Mouse (Mus musculus) liver, adult 2 months (tissue): ENCODE results near the gene Orc5. TPM values are rescaled to one million over a fixed set of nuclear protein-coding genes. Genes with fewer than 3 reads are reported as not detected.

Experiments used
- DNase-seq: peaks from one replicate; pipeline ENCODE4 v3.0.0-alpha.2; 2011; ENCODE audit warnings: low read depth, low spot score; ENCODE audit errors: extremely low read depth
- H3K27ac ChIP-seq: fragments of 200-500 bp; replicated peaks from 2 replicates; pipeline ENCODE4 v1.5.1; 2012; ENCODE audit warnings: low read depth, mild to moderate bottlenecking, control low read depth, inconsistent platforms, low read length; ENCODE audit not compliant: insufficient read depth
- H3K27me3 ChIP-seq: fragments of 200-500 bp; 2 replicates; pipeline ENCODE4 v1.6.1; 2012; ENCODE audit warnings: mild to moderate bottlenecking, moderate library complexity, low read length, inconsistent platforms; ENCODE audit not compliant: control insufficient read depth, insufficient read depth
- H3K36me3 ChIP-seq: fragments of 200-500 bp; 2 replicates; pipeline ENCODE4 v1.6.1; 2012; ENCODE audit warnings: low read length, inconsistent platforms; ENCODE audit not compliant: control insufficient read depth, insufficient read depth
- H3K4me1 ChIP-seq: fragments of 200-500 bp; 2 replicates; pipeline ENCODE4 v1.6.1; 2011; ENCODE audit warnings: low read length; ENCODE audit not compliant: control insufficient read depth, insufficient read depth
- H3K4me3 ChIP-seq: fragments of 200-500 bp; 2 replicates; pipeline ENCODE4 v1.5.1; 2011; ENCODE audit warnings: low read depth, mild to moderate bottlenecking, control low read depth, low read length, moderate library complexity; ENCODE audit not compliant: insufficient read depth
- H3K79me2 ChIP-seq: fragments of 200-500 bp; 2 replicates; pipeline ENCODE4 v1.6.1; 2012; ENCODE audit warnings: inconsistent platforms, mild to moderate bottlenecking, low read length, moderate library complexity; ENCODE audit not compliant: control insufficient read depth, insufficient read depth
- H3K9ac ChIP-seq: fragments of 200-500 bp; 2 replicates; pipeline ENCODE4 v1.6.1; 2012; ENCODE audit warnings: low read depth, mild to moderate bottlenecking, control low read depth, inconsistent platforms, low read length
- CTCF ChIP-seq: fragments of 200-500 bp; IDR thresholded peaks from 2 replicates; pipeline ENCODE4 v1.5.1; 2011; ENCODE audit warnings: low read depth, low read length, control low read depth
- POLR2A ChIP-seq: fragments of 200-500 bp; IDR thresholded peaks from 2 replicates; pipeline ENCODE4 v1.6.1; 2011; ENCODE audit warnings: low read length, control low read depth; ENCODE audit not compliant: insufficient read depth; ENCODE audit errors: extremely low read depth
- WGBS: fragments of 180-500 bp; shearing (Covaris S2); methylation state at CpG from one replicate; pipeline ENCODE4 v1.1.7; 2018; 5-methylcytosine and 5-hydroxymethylcytosine counted together
- polyA plus RNA-seq: library from polyadenylated mRNA; depleted of rRNA; stranded (reverse); fragments of >200 nt; gene quantifications from 2 replicates; pipeline ENCODE4 v1.2.3, GENCODE M21; 2012; rRNA removed
- total RNA-seq: library from RNA; depleted of rRNA; stranded (reverse); fragments of >200 nt; gene quantifications from 2 replicates; pipeline ENCODE4 v1.2.3, GENCODE M21; 2014; rRNA removed

Orc5 gene
- total RNA-seq (16.1 TPM in 2 replicates), polyA plus RNA-seq (1.7 and 2.2 TPM in 2 replicates)

DNA sequence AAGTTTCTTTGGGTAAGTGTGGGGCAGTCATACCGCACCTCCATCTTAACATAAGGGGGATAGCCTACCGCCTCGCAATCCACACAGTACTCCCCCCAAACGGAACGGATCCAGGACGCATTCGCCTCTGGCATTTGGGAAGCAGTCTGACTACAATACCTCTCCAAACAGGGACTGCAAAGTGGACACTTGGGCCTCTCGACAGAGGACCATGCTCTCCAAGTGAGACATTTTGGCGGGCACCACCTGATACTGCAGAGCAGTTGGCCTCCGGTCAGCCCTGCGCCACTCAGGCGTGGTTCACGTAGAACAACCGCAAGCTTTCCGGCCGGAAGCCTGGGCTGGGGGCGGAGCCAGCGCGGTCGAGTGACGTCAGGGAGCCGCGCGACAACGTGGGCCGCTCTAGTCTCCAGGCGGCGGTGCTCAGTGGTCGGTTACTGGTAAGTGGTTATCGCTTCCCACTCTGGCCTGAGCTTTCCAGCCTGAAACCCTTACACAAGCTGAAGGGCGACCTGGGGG, at the start of gene Orc5:
TSS of gene Orc5 (minus strand) at position 397 of the 519 bp plus-strand sequence.
- Histone ChIP-seq H3K27me3 (no peaks in the 10 kb centered on the region), H3K36me3 (peaks cover 19% of the 10 kb centered on the region), H3K4me3 (peak within 1 kb of the TSS; percentile 51), H3K4me1 (peaks cover 7% of the 10 kb centered on the region), H3K27ac (peak within 1 kb of the TSS; percentile 60), H3K9ac (peak within 1 kb of the TSS; percentile 76), H3K79me2 (peaks cover 5% of the 10 kb centered on the region; the same call in 1 of the 2 replicates)
- under 1% methylated on average over 31 of the region's 31 CpGs for WGBS
- DNase-seq, result peak; percentile 83
- peak; percentile 74; the same call in 1 of the 2 replicates for TF ChIP-seq POLR2A
- TF ChIP-seq CTCF, result no peak

DNA sequence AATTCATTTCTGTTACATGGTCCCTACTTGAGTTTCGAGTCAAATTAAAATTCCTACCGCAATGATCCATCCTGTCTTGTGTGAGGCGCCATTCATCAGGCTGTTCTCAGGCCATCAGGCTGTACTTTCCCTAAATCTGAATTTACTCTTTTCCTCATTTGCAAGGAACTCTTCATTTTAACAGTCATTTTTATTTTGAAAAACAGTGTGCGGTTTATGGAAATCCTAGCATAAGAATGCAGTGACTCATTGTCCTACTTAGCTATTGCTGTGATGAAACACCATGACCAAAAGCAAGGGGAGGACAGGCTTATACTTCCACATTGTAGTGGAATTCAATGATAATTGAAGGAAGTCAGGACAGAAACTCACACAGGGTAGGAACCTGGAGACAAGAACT, 46.8 kb upstream of the Orc5 start:
- Histone ChIP-seq H3K27me3 (no peaks in the 10 kb centered on the region), H3K4me1 (no peaks in the 10 kb centered on the region), H3K9ac (no peak overlapping the region), H3K27ac (no peak overlapping the region), H3K4me3 (no peak overlapping the region), H3K36me3 (no peaks in the 10 kb centered on the region), H3K79me2 (no peaks in the 10 kb centered on the region)
- TF ChIP-seq CTCF, result no peak
- TF ChIP-seq POLR2A, result no peak
- 97% methylated on average over 4 of the region's 4 CpGs for WGBS
- DNase-seq, result no peak

DNA sequence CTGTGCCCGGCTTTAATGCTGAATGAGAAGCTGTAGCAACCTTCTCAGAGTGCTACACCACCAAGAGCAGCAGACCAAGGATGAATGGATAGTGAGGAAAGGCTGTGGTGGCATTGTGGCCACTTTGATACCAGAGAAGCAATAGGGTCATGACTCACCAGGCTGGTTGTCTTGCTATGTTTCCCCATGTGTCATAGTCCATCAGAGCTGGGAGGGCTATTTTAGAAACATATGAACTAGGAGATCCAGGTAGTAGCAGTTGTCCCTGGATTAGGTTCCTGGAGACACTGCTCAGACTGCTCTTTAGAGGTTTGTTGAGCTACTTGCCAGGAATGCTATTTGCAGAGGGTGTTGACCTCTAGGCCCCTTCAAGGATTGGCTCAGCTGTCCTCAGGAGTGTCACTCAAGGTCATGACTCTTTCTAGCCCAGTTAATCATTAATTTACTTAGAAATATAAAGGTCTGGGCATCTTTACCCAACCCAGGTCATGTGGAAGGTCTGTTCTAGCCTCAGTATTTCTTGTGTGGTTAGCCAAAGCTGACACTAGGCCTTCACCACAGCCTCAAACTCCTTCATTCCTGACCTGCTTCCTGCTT, 39.2 kb upstream of the Orc5 start:
- Histone ChIP-seq H3K9ac (no peak overlapping the region), H3K4me3 (no peak overlapping the region), H3K79me2 (no peaks in the 10 kb centered on the region), H3K36me3 (no peaks in the 10 kb centered on the region), H3K27ac (0 out of 2 replicates have a peak overlapping the region, but pooled peaks have one; percentile 5), H3K4me1 (peaks cover 16% of the 10 kb centered on the region), H3K27me3 (no peaks in the 10 kb centered on the region)
- 34% methylated on average over 1 of the region's 1 CpGs for WGBS
- TF ChIP-seq POLR2A, result no peak
- no peak for TF ChIP-seq CTCF
- DNase-seq, result peak; percentile 94

DNA sequence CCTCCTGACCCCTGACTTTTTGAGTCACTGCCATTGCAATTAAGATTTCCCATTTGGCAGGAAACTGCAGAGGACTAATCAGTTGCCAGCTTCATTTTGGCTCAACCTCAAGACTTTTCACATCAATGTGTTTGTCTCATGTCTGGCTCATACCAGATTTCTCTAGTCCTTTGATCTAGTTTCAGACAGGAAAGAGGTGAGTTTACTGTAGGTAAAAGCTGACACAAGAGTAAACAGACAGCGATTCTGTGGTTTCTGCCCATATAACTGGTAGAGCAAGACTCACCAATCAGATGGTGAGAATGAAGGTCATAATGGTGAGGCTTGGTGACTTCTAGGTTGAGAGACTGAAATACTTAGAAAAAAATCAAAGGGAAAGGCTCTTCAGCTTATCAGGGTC, 37.3 kb upstream of the Orc5 start:
- Histone ChIP-seq H3K4me3 (no peak overlapping the region), H3K27ac (no peak overlapping the region; the same call in 1 of the 2 replicates), H3K9ac (no peak overlapping the region), H3K4me1 (peaks cover 16% of the 10 kb centered on the region), H3K79me2 (no peaks in the 10 kb centered on the region), H3K36me3 (no peaks in the 10 kb centered on the region), H3K27me3 (no peaks in the 10 kb centered on the region)
- 14% methylated on average over 1 of the region's 1 CpGs for WGBS
- DNase-seq, result peak; percentile 94
- TF ChIP-seq POLR2A (no peak), CTCF (no peak)

DNA sequence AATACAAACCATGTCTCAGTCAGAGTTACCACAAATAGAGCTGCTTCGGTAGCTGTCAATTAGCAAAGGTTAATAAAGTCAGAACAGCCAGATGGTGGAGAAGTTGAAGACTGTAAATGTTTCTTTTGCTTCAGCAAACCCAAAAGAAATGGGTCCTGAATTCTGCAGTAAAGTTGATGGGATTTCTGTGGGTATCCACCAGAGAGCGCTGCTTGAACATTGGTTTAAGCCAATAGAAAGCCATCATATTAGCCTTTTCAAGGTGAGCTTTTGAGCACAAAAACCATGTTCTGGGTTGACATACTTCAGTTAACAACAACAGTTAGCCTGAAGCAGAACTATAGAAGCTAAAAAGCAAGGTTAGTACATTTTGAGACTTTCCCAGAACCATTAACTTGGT, 34.3 kb upstream of the Orc5 start:
- peak; percentile 15 for DNase-seq
- Histone ChIP-seq H3K4me3 (no peak overlapping the region), H3K9ac (no peak overlapping the region), H3K27ac (no peak overlapping the region), H3K36me3 (no peaks in the 10 kb centered on the region), H3K4me1 (peaks cover 16% of the 10 kb centered on the region), H3K27me3 (no peaks in the 10 kb centered on the region), H3K79me2 (no peaks in the 10 kb centered on the region)
- WGBS, result 75% methylated on average over 2 of the region's 2 CpGs
- peak; percentile 33; the same call in 1 of the 2 replicates for TF ChIP-seq CTCF
- TF ChIP-seq POLR2A, result no peak

DNA sequence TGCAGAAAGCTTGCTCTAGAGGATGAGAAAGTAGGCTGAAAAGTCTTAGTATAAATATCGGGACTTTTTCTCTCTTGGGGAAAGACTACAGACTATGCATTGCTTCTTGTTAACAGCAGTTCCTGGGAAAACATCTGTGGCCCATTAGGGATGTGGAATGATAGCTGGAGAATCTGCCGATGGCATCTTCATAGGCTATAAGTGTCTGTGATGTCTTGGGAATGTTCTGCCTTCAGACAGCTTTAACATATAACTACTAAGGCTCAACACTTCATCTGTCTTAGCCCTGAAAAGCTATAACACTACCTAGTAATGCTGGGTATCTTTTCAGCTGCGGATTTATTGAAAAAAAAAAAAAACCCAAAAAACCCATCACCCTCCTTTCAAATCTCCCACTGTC, 27.8 kb upstream of the Orc5 start:
- H3K27me3 ChIP-seq, result no peaks in the 10 kb centered on the region
- no peak for DNase-seq
- no peak overlapping the region for H3K4me3 ChIP-seq
- no peaks in the 10 kb centered on the region for H3K4me1 ChIP-seq
- H3K9ac ChIP-seq, result no peak overlapping the region
- H3K79me2 ChIP-seq, result no peaks in the 10 kb centered on the region
- no peaks in the 10 kb centered on the region for H3K36me3 ChIP-seq
- no peak for TF ChIP-seq POLR2A
- no peak for TF ChIP-seq CTCF
- WGBS, result 89% methylated on average over 3 of the region's 3 CpGs
- no peak overlapping the region for H3K27ac ChIP-seq
